23 mouse cellular contexts compared by ENCODE assay signal in the genomic region with DNA sequence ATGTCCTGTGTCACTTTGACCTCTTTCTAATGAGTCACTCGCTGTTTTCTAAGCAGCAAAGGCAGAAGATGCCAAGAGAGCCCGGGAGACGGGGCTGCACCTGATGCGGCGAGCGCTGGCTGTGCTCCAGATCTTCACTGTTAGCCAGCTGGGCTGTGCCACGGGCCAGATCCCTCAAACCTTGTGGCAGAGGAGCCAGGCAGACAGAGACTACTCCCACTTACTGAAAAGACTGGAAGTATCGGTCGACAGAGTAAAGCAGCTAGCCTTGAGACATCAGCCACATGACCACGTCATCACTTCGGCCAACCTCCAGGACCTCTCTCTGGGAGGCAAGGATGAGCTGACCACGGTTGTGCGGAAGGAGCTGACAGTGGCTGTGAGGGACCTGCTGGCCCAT. TPM values are rescaled to one million over a fixed set of nuclear protein-coding genes. Genes with fewer than 3 reads are reported as not detected.
DNase-seq lines count a peak whose midpoint lies in the region; ATAC-seq lines count a peak whose summit lies in the region.
"Had no signal": no experiment of that assay in that cellular context is flagged by ENCODE, and none has a peak within 500 bp of the region (broad histone marks: within the 10 kb centered on the region; RNA-seq: fewer than 3 reads in every experiment).

No protein-coding gene starts in this region.

- no peak overlapping the region for H3K27ac ChIP-seq in forebrain, embryonic 12.5 days
- H3K27ac ChIP-seq: embryonic facial prominence, embryonic 13.5 days; forebrain, embryonic 10.5 days; hindbrain, embryonic 12.5 days; kidney, postnatal 0 days; limb, embryonic 10.5 days; macrophage; midbrain, embryonic 13.5 days; stomach, postnatal 0 days had no signal

- no peak overlapping the region for H3K4me2 ChIP-seq in forebrain, embryonic 12.5 days
- H3K4me2 ChIP-seq: embryonic facial prominence, embryonic 13.5 days; hindbrain, embryonic 12.5 days; liver, embryonic 11.5 days; midbrain, embryonic 13.5 days had no signal

- ATAC-seq in forebrain, embryonic 12.5 days (ENCODE audit: low FRiP score) = no peak
- no peak for ATAC-seq in megakaryocyte-erythroid progenitor cell, adult 5-6 weeks (replicated peaks; ENCODE audit: low FRiP score, low TSS enrichment, poor library complexity, severe bottlenecking)
- ATAC-seq: CD4-positive, CD25-positive, alpha-beta regulatory T cell, adult 4 months; intestine, embryonic 16.5 days; midbrain, embryonic 13.5 days had no signal

- H3K4me3 ChIP-seq in forebrain, embryonic 12.5 days (replicated peaks) = no peak overlapping the region
- H3K4me3 ChIP-seq: embryonic facial prominence, embryonic 13.5 days; forebrain, embryonic 10.5 days; hindbrain, embryonic 12.5 days; limb, embryonic 10.5 days; midbrain, embryonic 13.5 days had no signal

- H3K27me3 ChIP-seq in forebrain, embryonic 12.5 days = no peaks in the 10 kb centered on the region
- H3K27me3 ChIP-seq: embryonic facial prominence, embryonic 13.5 days; hindbrain, embryonic 12.5 days; midbrain, embryonic 13.5 days had no signal

- 93% methylated on average over 13 of the region's 13 CpGs for WGBS in forebrain, embryonic 12.5 days

- no peaks in the 10 kb centered on the region for H3K9me3 ChIP-seq in forebrain, embryonic 12.5 days
- H3K9me3 ChIP-seq: embryonic facial prominence, embryonic 13.5 days; forebrain, embryonic 10.5 days; G1E; hindbrain, embryonic 12.5 days; limb, embryonic 10.5 days; midbrain, embryonic 13.5 days had no signal

- peaks cover 65% of the 10 kb centered on the region for H3K36me3 ChIP-seq in forebrain, embryonic 12.5 days (replicated peaks)

- H3K4me1 ChIP-seq in forebrain, embryonic 12.5 days = no peaks in the 10 kb centered on the region
- H3K4me1 ChIP-seq: embryonic facial prominence, embryonic 13.5 days; forebrain, embryonic 10.5 days; hindbrain, embryonic 12.5 days; limb, embryonic 10.5 days; midbrain, embryonic 13.5 days had no signal

- peak; percentile 72 for DNase-seq in left cerebral cortex, postnatal 4 days
- DNase-seq in left cerebral cortex, adult 11 months (ENCODE audit: low spot score) = no peak
- DNase-seq in adrenal gland, postnatal 36 days = peak; percentile 51 to 54
- peak; percentile 64 to 66 for DNase-seq in cerebellum, adult 18-20 months
- peak; percentile 57 to 60 for DNase-seq in cerebellum, postnatal 36 days
- DNase-seq: gastrocnemius, postnatal 10 days; lung, adult 2 months; right cerebral cortex, postnatal 25 days had no signal

- no peak overlapping the region for H3K9ac ChIP-seq in forebrain, embryonic 12.5 days
- H3K9ac ChIP-seq: embryonic facial prominence, embryonic 13.5 days; hindbrain, embryonic 12.5 days; midbrain, embryonic 13.5 days had no signal

- intact Hi-C loops in left cerebral cortex, postnatal 4 days (cut with DNase I) = no loop called here

RNA-seq across cellular contexts. Expression of gene Ptges3l, which starts 8.3 kb away (rescaled TPM):
- 1 to 10 TPM; 1.2 to 2.4 TPM for total RNA-seq in left cerebral cortex, postnatal 4 days (2021)
- 1 to 10 TPM; 2.6 to 3.4 TPM for total RNA-seq in adrenal gland, postnatal 36 days (2021)
- 2.1 and 2.5 TPM in 2 replicates for polyA plus RNA-seq in forebrain, embryonic 12.5 days (2016; fragmentation: Nextera tagmentation; extraction: Ambion mirVana)
- total RNA-seq in megakaryocyte-erythroid progenitor cell, adult 5-6 weeks (2014; fragmentation: Nextera tagmentation) = not detected in 2 replicates
- not detected in 2 replicates for total RNA-seq in megakaryocyte-erythroid progenitor cell, adult 5-6 weeks (2017)
- total RNA-seq: common myeloid progenitor, adult 5-6 weeks had no signal

RNA-seq across cellular contexts. Expression of gene Rundc1, which starts 8.5 kb away (rescaled TPM):
- 10 to 100 TPM; 22.9 to 23.5 TPM for total RNA-seq in left cerebral cortex, postnatal 4 days (2021)
- 10 to 100 TPM; 24.1 to 26.7 TPM for total RNA-seq in adrenal gland, postnatal 36 days (2021)
- 27.3 and 27.8 TPM in 2 replicates for polyA plus RNA-seq in forebrain, embryonic 12.5 days (2016; fragmentation: Nextera tagmentation; extraction: Ambion mirVana)
- 5.1 and 6.5 TPM in 2 replicates for total RNA-seq in megakaryocyte-erythroid progenitor cell, adult 5-6 weeks (2014; fragmentation: Nextera tagmentation)
- 1.5 and 6.2 TPM in 2 replicates for total RNA-seq in megakaryocyte-erythroid progenitor cell, adult 5-6 weeks (2017)

RNA-seq across cellular contexts. Expression of gene Rpl27, which starts 8.7 kb away (rescaled TPM):
- total RNA-seq in left cerebral cortex, postnatal 4 days (2021) = 10 to 100 TPM; 68.9 to 71.3 TPM
- total RNA-seq in adrenal gland, postnatal 36 days (2021) = 10 to 100 TPM; 77.7 to 94.3 TPM
- 354 and 378 TPM in 2 replicates for polyA plus RNA-seq in forebrain, embryonic 12.5 days (2016; fragmentation: Nextera tagmentation; extraction: Ambion mirVana)
- total RNA-seq in megakaryocyte-erythroid progenitor cell, adult 5-6 weeks (2014; fragmentation: Nextera tagmentation) = 1,243 and 1,644 TPM in 2 replicates
- total RNA-seq in megakaryocyte-erythroid progenitor cell, adult 5-6 weeks (2017) = 3,990 and 4,375 TPM in 2 replicates

RNA-seq across cellular contexts. Expression of gene Gm27029, which starts 8.8 kb away (rescaled TPM):
- total RNA-seq in left cerebral cortex, postnatal 4 days (2021) = 1 to 10 TPM; 4.5 to 6.5 TPM
- 1 to 10 TPM; 2.6 to 5.6 TPM for total RNA-seq in adrenal gland, postnatal 36 days (2021)
- 5.8 and 6.5 TPM in 2 replicates for polyA plus RNA-seq in forebrain, embryonic 12.5 days (2016; fragmentation: Nextera tagmentation; extraction: Ambion mirVana)
- total RNA-seq in megakaryocyte-erythroid progenitor cell, adult 5-6 weeks (2014; fragmentation: Nextera tagmentation) = 4.9 and 7.1 TPM in 2 replicates
- total RNA-seq in megakaryocyte-erythroid progenitor cell, adult 5-6 weeks (2017) = 0.61 TPM in 1 of 2 replicates, not detected in the other
- polyA plus RNA-seq: macrophage had no signal

RNA-seq across cellular contexts. Expression of gene Ifi35, which starts 14.8 kb away (rescaled TPM):
- total RNA-seq in left cerebral cortex, postnatal 4 days (2021) = 1 to 10 TPM in 1 of 2 experiments, under 1 TPM in 1; 0.84 to 1.4 TPM
- total RNA-seq in adrenal gland, postnatal 36 days (2021) = 10 to 100 TPM; 39.1 to 41.8 TPM
- 2.2 TPM in 2 replicates for polyA plus RNA-seq in forebrain, embryonic 12.5 days (2016; fragmentation: Nextera tagmentation; extraction: Ambion mirVana)
- total RNA-seq in megakaryocyte-erythroid progenitor cell, adult 5-6 weeks (2014; fragmentation: Nextera tagmentation) = 35.5 and 44.1 TPM in 2 replicates
- 31.7 and 33.5 TPM in 2 replicates for total RNA-seq in megakaryocyte-erythroid progenitor cell, adult 5-6 weeks (2017)

Comparison
In these comparisons a context has a peak if more than half of its experiments do, and no peak if none do; other contexts are left out.
1. RNA of gene Rpl27, which starts 8.7 kb away (total RNA-seq): 1,243 to 4,375 TPM in megakaryocyte-erythroid progenitor cell, adult 5-6 weeks; 77.7 to 94.3 TPM in adrenal gland, postnatal 36 days and 68.9 to 71.3 TPM in left cerebral cortex, postnatal 4 days; every median in the first group is over 10 times any median in the second.